Mouse (Mus musculus) lung, embryonic 16.5 days (tissue): ENCODE measurements around the gene Osbpl10. TPM values are rescaled to one million over a fixed set of nuclear protein-coding genes. Genes with fewer than 3 reads are reported as not detected.

Source experiments
- ATAC-seq: fragments of 200-750 bp; cut with Nextera tagmentation; 2 replicates; pipeline ENCODE4 v1.8.0; 2017; ENCODE audit warnings: low read depth, mild to moderate bottlenecking, moderate library complexity
- H3K27ac ChIP-seq: fragments of 300-500 bp; sonication (generic); 2 replicates; pipeline ENCODE4 v1.5.1; 2014; ENCODE audit warnings: mild to moderate bottlenecking, control low read depth, low read length
- H3K27me3 ChIP-seq: fragments of 300-500 bp; sonication (generic); 2 replicates; pipeline ENCODE4 v1.6.1; 2014; ENCODE audit warnings: low read depth, low read length, mixed read lengths; ENCODE audit not compliant: control insufficient read depth, insufficient read depth
- H3K36me3 ChIP-seq: fragments of 300-500 bp; sonication (generic); 2 replicates; pipeline ENCODE4 v1.6.1; 2014; ENCODE audit warnings: low read length; ENCODE audit not compliant: control insufficient read depth, insufficient read depth
- H3K4me1 ChIP-seq: fragments of 300-500 bp; sonication (generic); replicated peaks from 2 replicates; pipeline ENCODE4 v1.6.1; 2014; ENCODE audit warnings: low read length, mixed read lengths; ENCODE audit not compliant: control insufficient read depth, insufficient read depth
- H3K4me2 ChIP-seq: fragments of 300-500 bp; sonication (generic); 2 replicates; pipeline ENCODE4 v1.6.1; 2014; ENCODE audit warnings: low read depth, low read length, control low read depth
- H3K4me3 ChIP-seq: fragments of 300-500 bp; sonication (generic); 2 replicates; pipeline ENCODE4 v1.5.1; 2014; ENCODE audit warnings: mild to moderate bottlenecking, low read length, control low read depth
- H3K9ac ChIP-seq: fragments of 300-500 bp; sonication (generic); 2 replicates; pipeline ENCODE4 v1.6.1; 2014; ENCODE audit warnings: low read length, control low read depth
- H3K9me3 ChIP-seq: fragments of 300-500 bp; sonication (generic); 2 replicates; pipeline ENCODE4 v1.6.1; 2016; ENCODE audit warnings: low read length; ENCODE audit not compliant: control insufficient read depth
- WGBS: fragments of 180-500 bp; shearing (Covaris S2); extraction: QIAGEN DNeasy Blood & Tissue Kit; methylation state at CpG from one replicate; pipeline ENCODE4 v1.1.7; 2014; 5-methylcytosine and 5-hydroxymethylcytosine counted together
- polyA plus RNA-seq: library from polyadenylated mRNA; unstranded; fragments of >200 nt; fragmentation: Nextera tagmentation; extraction: Ambion mirVana; gene quantifications from 2 replicates; pipeline ENCODE4 v1.2.1, GENCODE M21; 2015

The Osbpl10 gene
- polyA plus RNA-seq, 1 experiment from 2014 or later = 2.2 TPM

DNA sequence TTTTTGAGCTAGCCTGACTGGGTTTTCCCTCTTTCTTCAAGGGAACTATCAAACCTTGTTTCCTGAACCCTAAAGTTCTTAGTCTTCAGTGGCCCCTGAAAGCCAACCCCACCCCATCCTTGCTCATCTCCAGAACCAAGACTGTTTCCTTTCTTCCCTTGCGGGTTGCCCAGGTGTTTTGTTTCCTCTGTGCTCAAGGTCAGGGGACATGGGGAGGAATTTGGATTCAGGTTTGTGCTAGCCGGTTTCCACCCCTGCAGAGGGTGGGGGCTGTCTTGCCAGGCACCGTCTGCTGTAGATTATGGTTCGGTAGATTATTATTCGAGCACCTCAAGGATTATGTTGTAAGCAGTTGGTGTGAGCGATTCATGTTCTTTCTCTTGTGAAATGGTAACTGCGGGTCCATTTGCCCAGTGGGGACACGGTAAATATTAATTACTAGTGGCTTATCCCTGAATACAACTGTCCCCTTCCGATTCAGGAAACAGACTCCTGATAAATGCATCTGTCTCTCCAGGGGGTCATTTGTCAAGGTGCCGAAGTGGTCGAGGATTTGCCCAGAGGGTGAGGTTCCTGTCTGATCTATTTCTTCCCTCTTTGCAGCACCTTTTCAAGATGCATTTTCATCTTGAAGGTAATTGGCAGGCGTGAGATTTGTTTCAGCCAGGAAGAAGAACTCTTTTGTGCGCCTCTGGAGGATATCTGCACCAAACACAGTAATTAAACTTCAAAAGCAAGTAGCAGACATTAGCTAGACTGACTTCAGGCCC lies 169.4 kb downstream of the Osbpl10 start:
- WGBS = 78% methylated on average over 13 of the region's 13 CpGs
- no peak overlapping the region for H3K9ac ChIP-seq
- H3K27ac ChIP-seq = no peak overlapping the region
- H3K27me3 ChIP-seq = no peaks in the 10 kb centered on the region
- no peak for ATAC-seq
- no peaks in the 10 kb centered on the region for H3K4me1 ChIP-seq
- no peak overlapping the region for H3K4me3 ChIP-seq
- H3K9me3 ChIP-seq = peaks cover 4% of the 10 kb centered on the region
- H3K4me2 ChIP-seq = no peak overlapping the region
- H3K36me3 ChIP-seq = peaks cover 3% of the 10 kb centered on the region; the same call in 1 of the 2 replicates

DNA sequence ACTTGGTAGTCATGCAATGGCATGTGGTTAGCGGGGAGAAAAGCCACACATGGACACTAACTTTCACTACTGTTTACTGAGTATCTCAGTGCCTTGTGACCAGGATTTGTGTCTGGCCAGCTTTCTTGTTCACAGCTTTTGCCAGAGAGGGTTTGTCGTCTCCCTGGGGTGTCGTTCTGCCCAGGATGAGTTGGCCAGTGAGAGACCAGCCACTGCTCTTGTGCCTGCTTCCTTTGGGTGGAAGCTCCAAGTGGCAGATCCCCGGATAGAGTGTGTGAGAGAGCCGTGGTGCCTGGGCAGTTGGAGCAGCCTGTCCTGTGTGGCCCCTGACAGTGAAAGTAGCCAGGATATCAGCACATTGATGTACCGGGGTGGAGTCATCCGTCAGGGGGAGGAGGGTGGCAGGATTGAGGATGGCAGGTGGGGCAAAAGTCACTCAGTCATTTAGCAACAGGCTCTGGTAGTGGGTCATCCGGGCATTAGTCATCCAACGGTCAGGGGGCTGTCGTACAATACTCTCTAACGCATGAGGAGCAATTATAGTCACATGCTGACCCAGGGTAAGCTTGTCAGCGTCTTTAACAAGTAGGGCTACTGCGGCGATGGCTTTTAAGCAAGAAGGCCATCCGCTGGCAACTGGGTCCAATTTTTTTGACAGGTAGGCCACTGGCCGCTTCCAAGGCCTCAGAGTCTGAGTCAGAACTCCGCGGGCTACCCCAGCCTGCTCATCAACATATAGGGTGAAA lies 170.8 kb downstream of the Osbpl10 start:
- Histone ChIP-seq H3K36me3 (peaks cover 3% of the 10 kb centered on the region; the same call in 1 of the 2 replicates), H3K4me3 (no peak overlapping the region), H3K27ac (no peak overlapping the region), H3K4me1 (no peaks in the 10 kb centered on the region), H3K9me3 (peaks cover 9% of the 10 kb centered on the region), H3K4me2 (no peak overlapping the region), H3K9ac (no peak overlapping the region), H3K27me3 (no peaks in the 10 kb centered on the region)
- no peak for ATAC-seq
- WGBS = 74% methylated on average over 18 of the region's 18 CpGs

DNA sequence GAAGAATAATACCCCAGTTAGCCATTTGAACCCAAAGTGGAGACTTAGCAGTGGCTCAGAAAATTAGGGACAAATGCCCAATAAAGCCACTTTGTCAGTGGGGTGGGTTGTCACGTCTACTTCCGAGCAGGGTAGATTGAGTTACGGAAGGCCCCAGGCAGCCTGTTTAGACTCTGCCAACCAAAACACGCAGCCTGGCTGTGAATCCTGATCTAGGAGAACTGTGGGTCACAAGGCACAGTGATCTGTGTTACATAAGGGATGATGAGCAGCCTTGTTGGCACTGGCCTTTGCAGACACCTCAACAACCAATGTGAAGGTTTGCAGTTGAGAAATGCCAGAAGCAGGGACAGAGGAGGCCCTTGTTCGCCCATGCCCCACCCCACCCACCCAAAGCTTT lies 183.2 kb downstream of the Osbpl10 start:
- no peak overlapping the region for H3K9ac ChIP-seq
- no peak overlapping the region for H3K27ac ChIP-seq
- no peaks in the 10 kb centered on the region for H3K36me3 ChIP-seq
- no peak overlapping the region for H3K4me2 ChIP-seq
- H3K4me1 ChIP-seq = peaks cover 7% of the 10 kb centered on the region
- H3K4me3 ChIP-seq = no peak overlapping the region
- 76% methylated on average over 5 of the region's 5 CpGs for WGBS
- H3K27me3 ChIP-seq = no peaks in the 10 kb centered on the region
- no peaks in the 10 kb centered on the region for H3K9me3 ChIP-seq
- ATAC-seq = no peak

DNA sequence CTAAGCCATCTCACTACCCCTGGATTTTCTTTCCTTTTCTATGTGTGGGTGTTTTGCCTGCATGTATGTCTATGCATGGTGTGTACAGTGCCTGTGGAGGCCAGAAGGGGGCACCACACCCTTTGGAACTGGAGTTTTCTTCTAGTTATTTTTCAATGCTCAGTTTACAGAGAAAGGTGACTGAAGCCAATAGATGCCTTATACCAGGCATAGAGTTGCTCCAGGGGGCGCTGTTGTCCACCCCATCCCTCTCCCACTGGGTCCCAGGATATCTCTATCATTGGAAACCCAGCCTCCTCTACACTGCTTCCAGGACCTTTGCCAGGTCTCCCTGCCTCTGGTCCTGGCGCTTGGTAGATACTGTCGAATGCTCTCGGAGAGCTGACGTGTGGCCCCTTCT lies 184.7 kb downstream of the Osbpl10 start:
- H3K4me2 ChIP-seq = no peak overlapping the region
- peak; percentile 44; the same call in 1 of the 2 replicates for ATAC-seq
- no peaks in the 10 kb centered on the region for H3K9me3 ChIP-seq
- H3K4me1 ChIP-seq = peaks cover 7% of the 10 kb centered on the region
- WGBS = 49% methylated on average over 5 of the region's 5 CpGs
- H3K27ac ChIP-seq = no peak overlapping the region
- H3K27me3 ChIP-seq = no peaks in the 10 kb centered on the region
- H3K9ac ChIP-seq = no peak overlapping the region
- no peaks in the 10 kb centered on the region for H3K36me3 ChIP-seq
- no peak overlapping the region for H3K4me3 ChIP-seq

DNA sequence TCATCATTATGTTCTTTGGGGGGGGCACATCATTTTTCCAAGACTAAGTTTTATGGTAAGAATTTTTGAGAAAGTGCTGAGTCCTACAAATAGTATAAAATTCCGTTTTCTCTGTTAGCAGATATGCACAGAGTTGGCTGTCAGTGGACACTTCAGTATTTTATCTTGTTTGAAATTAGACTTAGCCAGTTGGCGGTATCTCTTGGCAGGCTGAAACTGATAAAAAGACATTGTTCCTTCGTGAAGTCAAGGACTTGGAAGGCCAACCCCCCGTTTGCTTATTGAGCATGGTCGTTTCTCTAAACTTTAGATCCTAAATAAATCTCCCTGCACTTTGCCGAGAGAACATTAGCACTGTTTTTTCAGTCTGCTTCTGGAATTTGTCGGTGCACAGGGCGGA lies 185.3 kb downstream of the Osbpl10 start:
- 19% methylated on average over 8 of the region's 8 CpGs for WGBS
- no peak overlapping the region for H3K27ac ChIP-seq
- peaks cover 7% of the 10 kb centered on the region for H3K4me1 ChIP-seq
- ATAC-seq = no peak
- H3K36me3 ChIP-seq = no peaks in the 10 kb centered on the region
- H3K9me3 ChIP-seq = no peaks in the 10 kb centered on the region
- H3K4me3 ChIP-seq = no peak overlapping the region
- no peak overlapping the region for H3K4me2 ChIP-seq
- no peaks in the 10 kb centered on the region for H3K27me3 ChIP-seq
- no peak overlapping the region for H3K9ac ChIP-seq

DNA sequence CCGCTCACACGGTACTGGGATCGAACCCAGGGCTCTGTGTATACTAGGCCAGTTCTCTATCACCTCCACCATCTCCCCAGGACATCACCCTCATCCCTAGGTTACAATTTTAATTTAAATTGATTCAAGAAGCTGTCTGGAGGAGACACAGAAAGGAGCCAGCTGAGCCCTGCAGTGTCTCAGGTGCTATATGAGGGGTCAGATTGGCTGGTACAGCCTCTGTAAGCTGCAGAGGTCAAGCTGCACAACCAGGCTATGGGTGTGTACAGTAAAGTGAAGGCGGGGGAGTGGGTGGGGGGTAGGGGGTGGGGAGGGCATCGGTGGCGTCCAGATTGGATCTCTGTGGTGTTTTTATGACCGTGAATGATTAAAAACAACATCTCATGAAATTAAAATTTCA lies 186.0 kb downstream of the Osbpl10 start:
- no peak overlapping the region for H3K4me3 ChIP-seq
- no peak overlapping the region for H3K27ac ChIP-seq
- peaks cover 6% of the 10 kb centered on the region for H3K4me1 ChIP-seq
- no peaks in the 10 kb centered on the region for H3K27me3 ChIP-seq
- H3K4me2 ChIP-seq = no peak overlapping the region
- H3K9ac ChIP-seq = no peak overlapping the region
- 73% methylated on average over 7 of the region's 7 CpGs for WGBS
- no peaks in the 10 kb centered on the region for H3K9me3 ChIP-seq
- H3K36me3 ChIP-seq = no peaks in the 10 kb centered on the region
- ATAC-seq = no peak

DNA sequence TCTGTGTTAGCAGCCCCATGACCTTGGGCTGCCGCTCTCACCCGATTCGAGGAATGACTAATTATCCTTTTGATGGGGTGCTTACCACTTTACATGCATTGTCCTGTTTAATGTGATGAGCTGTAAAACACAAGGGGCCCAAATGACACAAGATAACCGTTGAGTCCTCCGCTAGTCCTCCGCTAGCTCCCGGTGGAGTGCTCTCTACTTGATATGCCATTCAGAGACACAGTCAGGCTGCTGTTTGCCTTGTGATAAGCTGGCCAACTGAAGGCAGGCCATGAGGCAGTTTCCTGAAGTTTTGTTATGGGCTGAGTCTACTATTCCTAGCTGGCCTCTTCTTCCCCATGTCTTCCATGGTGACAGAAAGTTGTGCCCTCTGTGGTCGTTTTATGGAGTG lies 187.6 kb downstream of the Osbpl10 start:
- no peaks in the 10 kb centered on the region for H3K27me3 ChIP-seq
- 0 out of 2 replicates have a peak, but pooled peaks cover 3% of the 10 kb centered on the region for H3K4me1 ChIP-seq
- no peak for ATAC-seq
- no peak overlapping the region for H3K4me2 ChIP-seq
- 63% methylated on average over 8 of the region's 8 CpGs for WGBS
- H3K27ac ChIP-seq = no peak overlapping the region
- no peaks in the 10 kb centered on the region for H3K9me3 ChIP-seq
- H3K36me3 ChIP-seq = no peaks in the 10 kb centered on the region
- no peak overlapping the region for H3K4me3 ChIP-seq
- H3K9ac ChIP-seq = no peak overlapping the region

DNA sequence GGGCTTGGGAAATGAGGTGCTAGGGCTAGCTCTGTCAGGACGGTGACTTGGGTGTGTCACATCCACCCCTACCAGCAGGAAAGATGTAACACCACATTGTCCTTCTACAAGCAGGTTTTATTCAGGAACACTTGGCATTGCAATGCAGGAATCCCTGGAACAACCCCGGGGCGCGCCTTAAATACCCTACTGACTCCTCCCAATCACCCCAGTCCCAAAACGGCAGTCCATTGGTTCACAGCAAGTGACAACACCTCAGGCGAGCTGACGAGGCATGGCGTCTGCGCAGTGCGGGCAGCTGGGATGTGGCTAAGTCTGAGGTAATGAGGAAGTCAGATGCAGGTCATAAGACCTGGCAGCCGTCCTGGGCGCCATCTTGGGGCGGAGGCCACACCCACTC lies 191.2 kb downstream of the Osbpl10 start:
- H3K9me3 ChIP-seq = no peaks in the 10 kb centered on the region
- no peaks in the 10 kb centered on the region for H3K27me3 ChIP-seq
- 85% methylated on average over 13 of the region's 13 CpGs for WGBS
- H3K4me3 ChIP-seq = no peak overlapping the region
- H3K4me2 ChIP-seq = no peak overlapping the region
- no peak for ATAC-seq
- no peak overlapping the region for H3K27ac ChIP-seq
- H3K36me3 ChIP-seq = no peaks in the 10 kb centered on the region
- H3K4me1 ChIP-seq = no peaks in the 10 kb centered on the region
- H3K9ac ChIP-seq = no peak overlapping the region

DNA sequence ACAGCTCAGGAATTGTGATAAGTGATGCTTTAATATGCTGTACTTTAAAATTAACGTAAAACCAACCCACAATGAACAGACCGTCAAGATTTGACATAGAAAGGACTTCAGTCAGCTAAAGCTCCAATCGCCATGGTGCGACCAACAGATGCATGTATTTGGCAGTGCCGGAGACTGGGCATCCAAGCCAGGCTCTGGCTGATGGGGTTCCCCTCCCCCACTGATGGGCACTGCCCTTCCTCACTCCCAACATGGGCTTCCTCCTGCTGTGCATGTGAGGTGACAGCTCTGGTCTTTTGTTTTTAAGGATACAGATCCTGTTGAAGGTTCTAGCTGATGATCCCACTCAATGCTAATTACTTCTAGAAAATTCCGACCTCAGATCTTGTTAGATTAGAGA lies 193.7 kb downstream of the Osbpl10 start:
- no peaks in the 10 kb centered on the region for H3K27me3 ChIP-seq
- no peaks in the 10 kb centered on the region for H3K4me1 ChIP-seq
- no peak overlapping the region for H3K4me2 ChIP-seq
- 89% methylated on average over 6 of the region's 6 CpGs for WGBS
- no peaks in the 10 kb centered on the region for H3K9me3 ChIP-seq
- no peak overlapping the region for H3K27ac ChIP-seq
- no peak for ATAC-seq
- no peak overlapping the region for H3K9ac ChIP-seq
- no peak overlapping the region for H3K4me3 ChIP-seq
- H3K36me3 ChIP-seq = no peaks in the 10 kb centered on the region
